Mouse (Mus musculus): ENCODE data around the gene Lrrfip2. TPM values are rescaled to one million over a fixed set of nuclear protein-coding genes. Genes with fewer than 3 reads are reported as not detected.

Lrrfip2 gene
- total and polyA plus RNA-seq, 3 experiments: 16.6 to 30.9 (median 25.2) TPM

DNA sequence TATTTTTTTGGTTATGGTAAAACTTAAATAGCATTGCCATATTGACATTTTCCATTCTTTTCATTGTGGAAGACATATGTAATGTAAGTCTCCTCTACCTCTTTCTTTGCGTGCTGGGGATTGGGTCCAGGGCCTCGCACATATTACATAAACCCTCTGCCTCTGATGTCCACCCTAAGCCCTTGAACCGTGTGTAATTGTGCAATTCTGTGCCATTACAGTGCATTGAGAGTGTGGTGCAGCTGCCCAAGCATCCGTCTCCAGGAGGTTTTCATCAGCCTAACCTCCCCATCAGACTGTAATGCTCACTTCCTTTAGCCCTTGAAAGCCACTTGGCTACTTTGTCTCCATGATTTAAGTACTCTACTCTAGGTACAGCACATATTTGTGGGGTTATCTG is 7.0 kb downstream of the Lrrfip2 start:
- H3K9ac ChIP-seq (ENCODE audit: insufficient read depth, low read depth): no peak overlapping the region
- H3K27me3 ChIP-seq (replicated peaks): no peaks in the 10 kb centered on the region
- H3K9me3 ChIP-seq (replicated peaks; ENCODE audit: low read length): no peaks in the 10 kb centered on the region
- H3K36me3 ChIP-seq (replicated peaks in 1 of 2; ENCODE audit: control insufficient read depth in 1 of 2, insufficient read depth in 1 of 2, low read length in 1 of 2): peaks cover 4 to 19% of the 10 kb centered on the region in 2 experiments
- H3K4me2 ChIP-seq (ENCODE audit: insufficient read depth, low read depth, poor library complexity, severe bottlenecking): no peak overlapping the region
- dilution Hi-C loops (cut with MboI; ENCODE audit: extremely low pct_ligation_motif_present, extremely low pct_unique_long_range_greater_than_20kb, low sequenced_read_pairs): no loop called here
- H3K79me2 ChIP-seq (replicated peaks; ENCODE audit: control insufficient read depth, extremely low read depth, insufficient read depth, poor library complexity, severe bottlenecking): no peaks in the 10 kb centered on the region
- no peak for TF ChIP-seq IRF4 (IDR thresholded peaks at IDR 0.05; ENCODE audit: low read depth, low read length)
- no peak for TF ChIP-seq POLR2A (IDR thresholded peaks at IDR 0.05; ENCODE audit: low read depth, low read length)
- no peak for TF ChIP-seq ZMIZ1 (IDR thresholded peaks at IDR 0.05; ENCODE audit: low read depth, low read length)
- TF ChIP-seq JUN (IDR thresholded peaks at IDR 0.05; ENCODE audit: insufficient read depth, low read depth, low read length): no peak
- no peak for TF ChIP-seq GABPA (IDR thresholded peaks at IDR 0.05; ENCODE audit: insufficient replicate concordance, low read depth, low read length)
- TF ChIP-seq CHD2 (IDR thresholded peaks at IDR 0.05; ENCODE audit: low read length): no peak
- no peak for TF ChIP-seq CTCF (conservative IDR thresholded peaks at IDR 0.05 in 1 of 2, IDR thresholded peaks at IDR 0.05 in 1 of 2; ENCODE audit: low read depth in 2 of 2, low read length in 2 of 2)
- TF ChIP-seq MYC (IDR thresholded peaks at IDR 0.05; ENCODE audit: low read depth, low read length): no peak
- TF ChIP-seq ZKSCAN1 (IDR thresholded peaks at IDR 0.05; ENCODE audit: borderline replicate concordance, low read depth, low read length): no peak
- no peak for TF ChIP-seq POLR2AphosphoS2 (IDR thresholded peaks at IDR 0.05; ENCODE audit: low read depth, low read length)
- TF ChIP-seq CHD1 (IDR thresholded peaks at IDR 0.05; ENCODE audit: low read depth, low read length): no peak
- no peak for TF ChIP-seq TCF12 (IDR thresholded peaks at IDR 0.05; ENCODE audit: low read depth, low read length)
- no peak overlapping the region for H3K4me3 ChIP-seq (replicated peaks in 1 of 3; ENCODE audit: low read depth in 2 of 3, low read length in 2 of 3, poor library complexity in 1 of 3)
- in situ Hi-C loops (cut with MboI; ENCODE audit: low pct_ligation_motif_present, low pct_unique_long_range_greater_than_20kb, low sequenced_read_pairs): no loop called here
- no peak overlapping the region for H3K27ac ChIP-seq (ENCODE audit: insufficient read depth, low read depth)
- H3K4me1 ChIP-seq (ENCODE audit: control insufficient read depth in 1 of 2, insufficient read depth in 2 of 2): no peaks in the 10 kb centered on the region
- DNase-seq (ENCODE audit: extremely low read depth): no peak

DNA sequence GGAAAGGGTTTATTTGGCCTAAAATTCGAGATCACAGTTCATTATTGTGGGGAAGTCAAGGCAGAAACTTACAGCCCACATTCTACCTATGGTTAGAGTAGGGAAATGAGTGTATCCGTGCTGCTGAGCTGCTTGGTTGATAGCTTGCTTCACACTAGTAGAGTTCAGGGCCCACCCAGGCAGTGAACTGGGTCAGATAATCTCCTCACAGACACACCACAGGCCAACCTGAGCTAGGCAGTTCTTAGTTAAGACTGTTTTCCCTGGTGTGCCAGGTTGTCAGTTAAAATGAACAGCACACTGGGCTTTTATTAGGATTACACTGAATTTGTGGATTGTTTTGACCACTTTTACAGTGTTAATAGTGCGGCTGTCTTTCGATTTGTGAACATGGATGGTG is 9.3 kb downstream of the Lrrfip2 start:
- dilution Hi-C loops (cut with MboI; ENCODE audit: extremely low pct_ligation_motif_present, extremely low pct_unique_long_range_greater_than_20kb, low sequenced_read_pairs) (no loop called here), in situ Hi-C loops (cut with MboI; ENCODE audit: low pct_ligation_motif_present, low pct_unique_long_range_greater_than_20kb, low sequenced_read_pairs) (no loop called here)
- no peak overlapping the region for H3K4me2 ChIP-seq (ENCODE audit: insufficient read depth, low read depth, poor library complexity, severe bottlenecking)
- no peak for DNase-seq (ENCODE audit: extremely low read depth)
- no peak overlapping the region for H3K27ac ChIP-seq (ENCODE audit: insufficient read depth, low read depth)
- no peaks in the 10 kb centered on the region for H3K27me3 ChIP-seq (replicated peaks)
- H3K4me1 ChIP-seq (ENCODE audit: control insufficient read depth in 1 of 2, insufficient read depth in 2 of 2): no peaks in the 10 kb centered on the region
- H3K9ac ChIP-seq (ENCODE audit: insufficient read depth, low read depth): no peak overlapping the region
- H3K79me2 ChIP-seq (replicated peaks; ENCODE audit: control insufficient read depth, extremely low read depth, insufficient read depth, poor library complexity, severe bottlenecking): no peaks in the 10 kb centered on the region
- no peak overlapping the region for H3K4me3 ChIP-seq (replicated peaks in 1 of 3; ENCODE audit: low read depth in 2 of 3, low read length in 2 of 3, poor library complexity in 1 of 3)
- no peaks in the 10 kb centered on the region for H3K9me3 ChIP-seq (replicated peaks; ENCODE audit: low read length)
- TF ChIP-seq EP300 (IDR thresholded peaks at IDR 0.05; ENCODE audit: low read length) (no peak), CHD2 (IDR thresholded peaks at IDR 0.05; ENCODE audit: low read length) (no peak), SMC3 (IDR thresholded peaks at IDR 0.05; ENCODE audit: low read depth, low read length) (no peak), POLR2AphosphoS2 (IDR thresholded peaks at IDR 0.05; ENCODE audit: low read depth, low read length) (no peak), SIN3A (IDR thresholded peaks at IDR 0.05; ENCODE audit: low read length) (no peak), NELFE (IDR thresholded peaks at IDR 0.05; ENCODE audit: low read depth, low read length) (no peak), USF1 (IDR thresholded peaks at IDR 0.05; ENCODE audit: low read depth, low read length) (no peak), ETS1 (conservative IDR thresholded peaks at IDR 0.05; ENCODE audit: low read depth, low read length) (no peak), KAT2A (IDR thresholded peaks at IDR 0.05; ENCODE audit: insufficient replicate concordance, low read length) (no peak), ZKSCAN1 (IDR thresholded peaks at IDR 0.05; ENCODE audit: borderline replicate concordance, low read depth, low read length) (no peak), JUN (IDR thresholded peaks at IDR 0.05; ENCODE audit: insufficient read depth, low read depth, low read length) (no peak), MXI1 (IDR thresholded peaks at IDR 0.05; ENCODE audit: low read depth, low read length) (no peak), TBP (conservative IDR thresholded peaks at IDR 0.05; ENCODE audit: low read depth, low read length) (no peak), IRF4 (IDR thresholded peaks at IDR 0.05; ENCODE audit: low read depth, low read length) (no peak)
- peaks cover 4 to 13% of the 10 kb centered on the region in 2 experiments for H3K36me3 ChIP-seq (replicated peaks in 1 of 2; ENCODE audit: control insufficient read depth in 1 of 2, insufficient read depth in 1 of 2, low read length in 1 of 2)
